ENCODE assay signal across 9 mouse cellular contexts in genomic region chr10:13714920-13715293, GRCm38 (mm10).
DNase-seq lines count a peak whose midpoint lies in the region; ATAC-seq and TF ChIP-seq lines count a peak whose summit lies in the region.
"Had no signal": no experiment of that assay in that cellular context is flagged by ENCODE, and none has a peak within 500 bp of the region (broad histone marks: within the 10 kb centered on the region; RNA-seq: fewer than 3 reads in every experiment).

No protein-coding gene starts in this region.

- no peak overlapping the region for H3K9ac ChIP-seq in intestine, postnatal 0 days (ENCODE audit: low read depth, low read length)

- no peak for DNase-seq in layer of hippocampus, adult 2 months (ENCODE audit: low spot score in 2 of 2)
- DNase-seq in layer of hippocampus, postnatal 14 days (ENCODE audit: low spot score in 2 of 2) = no peak
- DNase-seq in hindbrain, embryonic 10.5 days (ENCODE audit: low spot score) = no peak
- DNase-seq in midbrain, embryonic 10.5 days (ENCODE audit: low spot score) = no peak
- no peak for DNase-seq in adrenal gland, adult 18-20 months (ENCODE audit: low spot score in 2 of 2)
- DNase-seq in left cerebral cortex, postnatal 14 days (ENCODE audit: low spot score in 2 of 2) = no peak
- DNase-seq: liver; thymus, postnatal 4 days had no signal

- WGBS in hindbrain, embryonic 10.5 days = 49% methylated on average over 7 of the region's 7 CpGs
- 70% methylated on average over 7 of the region's 7 CpGs for WGBS in midbrain, embryonic 10.5 days
- WGBS in intestine, postnatal 0 days = 81% methylated on average over 7 of the region's 7 CpGs

- no peaks in the 10 kb centered on the region for H3K36me3 ChIP-seq in hindbrain, embryonic 10.5 days
- H3K36me3 ChIP-seq in midbrain, embryonic 10.5 days = no peaks in the 10 kb centered on the region
- H3K36me3 ChIP-seq in intestine, postnatal 0 days (ENCODE audit: control insufficient read depth, insufficient read depth) = no peaks in the 10 kb centered on the region

- ATAC-seq in intestine, postnatal 0 days = no peak

- H3K9me3 ChIP-seq in hindbrain, embryonic 10.5 days = peaks cover 3% of the 10 kb centered on the region; the same call in 1 of the 2 replicates
- no peaks in the 10 kb centered on the region for H3K9me3 ChIP-seq in midbrain, embryonic 10.5 days (replicated peaks)
- no peaks in the 10 kb centered on the region for H3K9me3 ChIP-seq in intestine, postnatal 0 days (ENCODE audit: control insufficient read depth)

- H3K27ac ChIP-seq in layer of hippocampus, adult 2 months = peak overlapping the region; percentile 19; the same call in 1 of the 2 replicates
- H3K27ac ChIP-seq in hindbrain, embryonic 10.5 days = peak overlapping the region; percentile 25; the same call in 1 of the 2 replicates
- peak overlapping the region; percentile 59 for H3K27ac ChIP-seq in midbrain, embryonic 10.5 days (replicated peaks)
- no peak overlapping the region for H3K27ac ChIP-seq in intestine, postnatal 0 days (ENCODE audit: low read depth, low read length)

- peaks cover 13% of the 10 kb centered on the region for H3K4me1 ChIP-seq in hindbrain, embryonic 10.5 days (replicated peaks)
- peaks cover 14% of the 10 kb centered on the region for H3K4me1 ChIP-seq in midbrain, embryonic 10.5 days
- no peaks in the 10 kb centered on the region; the same call in 1 of the 2 replicates for H3K4me1 ChIP-seq in intestine, postnatal 0 days (replicated peaks; ENCODE audit: control insufficient read depth, insufficient read depth, low read length)

- H3K4me2 ChIP-seq in intestine, postnatal 0 days (replicated peaks; ENCODE audit: low read depth) = no peak overlapping the region

- intact Hi-C loops in left cerebral cortex, postnatal 14 days (cut with DNase I) = no loop called here

- no peak overlapping the region; the same call in 1 of the 2 replicates for H3K4me3 ChIP-seq in layer of hippocampus, adult 2 months
- no peak overlapping the region for H3K4me3 ChIP-seq in hindbrain, embryonic 10.5 days
- no peak overlapping the region for H3K4me3 ChIP-seq in midbrain, embryonic 10.5 days
- no peak overlapping the region for H3K4me3 ChIP-seq in intestine, postnatal 0 days (ENCODE audit: low read depth, low read length)

- TF ChIP-seq CTCF in layer of hippocampus, adult 2 months (conservative IDR thresholded peaks at IDR 0.05) = no peak
- no peak for TF ChIP-seq CTCF in intestine, postnatal 0 days (IDR thresholded peaks at IDR 0.05; ENCODE audit: low read depth)

- H3K27me3 ChIP-seq in hindbrain, embryonic 10.5 days (ENCODE audit: insufficient read depth, poor library complexity, severe bottlenecking) = no peaks in the 10 kb centered on the region
- H3K27me3 ChIP-seq in midbrain, embryonic 10.5 days (ENCODE audit: low read depth, poor library complexity, severe bottlenecking) = no peaks in the 10 kb centered on the region
- H3K27me3 ChIP-seq in intestine, postnatal 0 days (replicated peaks; ENCODE audit: control insufficient read depth, insufficient read depth, low read length) = no peaks in the 10 kb centered on the region
